Mouse (Mus musculus): Measurements from ENCODE around the gene Zfp277. TPM values are rescaled to one million over a fixed set of nuclear protein-coding genes. Genes with fewer than 3 reads are reported as not detected.

Zfp277 gene
- polyA plus RNA-seq, 1 experiment from 2014 or later: 41.8 TPM

DNA sequence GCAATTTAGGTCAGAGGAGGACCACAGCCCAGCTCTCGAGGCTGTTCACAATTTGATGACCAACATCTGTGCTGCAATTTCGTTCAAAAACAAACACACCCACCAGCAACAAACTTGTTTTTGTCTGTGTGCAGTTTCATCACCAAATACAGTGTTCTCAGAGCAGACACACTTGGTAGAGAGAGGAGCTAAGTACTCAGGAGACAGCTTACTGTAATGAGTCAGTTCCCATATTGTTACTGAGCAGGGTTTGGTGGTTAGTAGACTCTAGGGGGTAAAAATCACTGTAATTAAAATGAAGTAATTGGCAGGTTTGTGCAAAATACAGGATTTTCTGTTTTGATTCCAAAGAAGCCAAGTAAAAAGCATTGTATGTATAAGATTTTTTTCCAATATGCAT is 28.0 kb upstream of the Zfp277 start:
- no peak for TF ChIP-seq CTCF (IDR thresholded peaks at IDR 0.05; ENCODE audit: low read depth)
- no peaks in the 10 kb centered on the region for H3K36me3 ChIP-seq (ENCODE audit: insufficient read depth, low read length)
- no peak overlapping the region for H3K4me2 ChIP-seq (ENCODE audit: low read length)
- ATAC-seq (replicated peaks; ENCODE audit: low FRiP score, low read depth) (no peak), DNase-seq (ENCODE audit: low spot score) (no peak)
- H3K4me1 ChIP-seq (replicated peaks; ENCODE audit: insufficient read depth, low read length): no peaks in the 10 kb centered on the region; the same call in 1 of the 2 replicates
- H3K27ac ChIP-seq: no peak overlapping the region
- no peaks in the 10 kb centered on the region for H3K9me3 ChIP-seq (replicated peaks; ENCODE audit: low read length)
- H3K9ac ChIP-seq (ENCODE audit: low read depth, low read length): no peak overlapping the region
- H3K27me3 ChIP-seq (ENCODE audit: insufficient read depth, low read length): no peaks in the 10 kb centered on the region
- WGBS: 33% methylated on average over 2 of the region's 2 CpGs
- H3K4me3 ChIP-seq (replicated peaks; ENCODE audit: low read depth, low read length): no peak overlapping the region

DNA sequence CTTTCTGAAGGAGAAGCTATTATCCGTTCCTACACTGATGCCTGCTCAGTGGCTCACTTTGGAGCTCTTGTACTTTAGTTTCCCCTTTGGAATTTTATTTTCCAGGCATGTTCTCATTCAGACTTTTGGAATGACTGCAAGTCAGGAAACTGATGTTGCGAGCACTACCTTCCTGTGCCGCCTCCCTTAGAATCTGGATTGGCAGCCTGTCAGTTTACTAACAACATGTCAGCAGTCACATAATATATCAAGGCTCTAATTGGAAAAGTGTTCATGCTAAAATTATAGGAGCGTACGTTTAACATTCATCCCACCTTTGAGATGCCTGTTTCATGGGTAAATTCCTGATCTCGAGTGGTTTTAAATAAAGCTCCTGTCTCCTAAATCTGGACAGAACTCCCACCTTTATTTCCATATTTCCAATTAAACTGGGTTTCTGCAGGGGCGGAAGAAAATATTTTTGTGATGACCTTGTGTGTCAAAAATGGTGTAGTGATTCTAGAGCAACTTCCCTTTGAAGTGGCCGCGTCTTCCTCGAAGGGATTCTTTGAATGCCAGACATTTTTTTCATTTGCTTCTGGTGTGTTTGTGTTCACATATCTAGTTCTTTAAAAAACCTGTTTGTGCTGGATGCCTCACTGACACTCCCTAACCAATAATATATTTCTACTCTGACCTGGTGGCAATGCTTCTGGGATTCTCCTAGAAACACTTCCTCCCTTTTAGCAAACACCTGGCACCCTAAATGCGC is 26.1 kb upstream of the Zfp277 start:
- Histone ChIP-seq H3K27ac (no peak overlapping the region), H3K4me1 (replicated peaks; ENCODE audit: insufficient read depth, low read length) (no peaks in the 10 kb centered on the region), H3K4me2 (ENCODE audit: low read length) (peak overlapping the region; percentile 41), H3K9ac (ENCODE audit: low read depth, low read length) (no peak overlapping the region), H3K4me3 (replicated peaks; ENCODE audit: low read depth, low read length) (peak overlapping the region; percentile 13; the same call in 1 of the 2 replicates), H3K9me3 (replicated peaks; ENCODE audit: low read length) (no peaks in the 10 kb centered on the region), H3K27me3 (ENCODE audit: insufficient read depth, low read length) (no peaks in the 10 kb centered on the region), H3K36me3 (ENCODE audit: insufficient read depth, low read length) (no peaks in the 10 kb centered on the region)
- TF ChIP-seq CTCF (IDR thresholded peaks at IDR 0.05; ENCODE audit: low read depth): no peak
- DNase-seq (ENCODE audit: low spot score) (peak; percentile 70), ATAC-seq (replicated peaks; ENCODE audit: low FRiP score, low read depth) (no peak)
- WGBS: 40% methylated on average over 11 of the region's 11 CpGs

DNA sequence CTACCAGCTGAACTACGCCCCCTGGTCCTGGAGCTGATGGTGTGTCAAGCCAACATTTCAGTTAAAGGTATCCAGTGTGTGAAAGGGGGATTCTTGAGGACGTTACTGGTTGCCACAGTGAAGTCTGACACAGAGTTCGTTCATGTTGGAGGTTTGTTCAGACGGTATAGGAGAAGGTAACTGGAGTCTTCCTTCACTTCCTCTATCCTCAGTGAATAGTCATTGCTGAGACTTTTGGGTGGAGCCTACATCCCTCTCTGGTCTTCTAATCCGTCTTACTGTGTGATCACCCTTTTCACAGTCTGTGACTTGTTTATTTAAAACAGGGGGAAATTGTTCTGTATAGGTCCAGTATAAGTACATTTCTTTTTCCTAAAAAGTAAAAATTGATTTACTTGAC is 23.3 kb upstream of the Zfp277 start:
- Histone ChIP-seq H3K4me2 (ENCODE audit: low read length) (no peak overlapping the region), H3K27me3 (ENCODE audit: insufficient read depth, low read length) (no peaks in the 10 kb centered on the region), H3K9ac (ENCODE audit: low read depth, low read length) (no peak overlapping the region), H3K4me1 (replicated peaks; ENCODE audit: insufficient read depth, low read length) (no peaks in the 10 kb centered on the region), H3K4me3 (replicated peaks; ENCODE audit: low read depth, low read length) (no peak overlapping the region), H3K36me3 (ENCODE audit: insufficient read depth, low read length) (no peaks in the 10 kb centered on the region), H3K27ac (no peak overlapping the region), H3K9me3 (replicated peaks; ENCODE audit: low read length) (no peaks in the 10 kb centered on the region)
- DNase-seq (ENCODE audit: low spot score): no peak
- 82% methylated on average over 5 of the region's 5 CpGs for WGBS
- TF ChIP-seq CTCF (IDR thresholded peaks at IDR 0.05; ENCODE audit: low read depth): no peak
- ATAC-seq (replicated peaks; ENCODE audit: low FRiP score, low read depth): no peak

DNA sequence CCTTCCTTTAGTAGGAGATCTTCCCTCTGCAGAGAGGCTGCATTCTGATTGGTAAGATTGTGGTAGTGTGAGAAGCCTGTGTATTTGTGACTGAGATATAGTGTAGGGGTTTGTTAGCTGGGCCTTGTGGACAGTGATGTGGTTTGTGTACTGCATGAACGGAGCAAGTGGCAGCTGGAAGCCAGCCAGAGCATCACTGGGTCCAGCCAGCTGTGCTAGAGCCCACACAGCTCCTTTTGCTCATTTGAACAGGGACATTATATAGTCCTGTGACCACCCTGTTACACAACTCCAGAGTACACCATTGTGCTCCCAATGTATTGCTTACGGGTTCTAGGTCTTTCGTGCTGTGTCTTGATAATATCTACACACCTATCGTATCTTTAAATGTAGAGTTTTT is 22.5 kb upstream of the Zfp277 start:
- ATAC-seq (replicated peaks; ENCODE audit: low FRiP score, low read depth): no peak
- no peak overlapping the region for H3K4me2 ChIP-seq (ENCODE audit: low read length)
- 82% methylated on average over 4 of the region's 4 CpGs for WGBS
- H3K4me1 ChIP-seq (replicated peaks; ENCODE audit: insufficient read depth, low read length): no peaks in the 10 kb centered on the region
- no peak for TF ChIP-seq CTCF (IDR thresholded peaks at IDR 0.05; ENCODE audit: low read depth)
- DNase-seq (ENCODE audit: low spot score): no peak
- H3K27me3 ChIP-seq (ENCODE audit: insufficient read depth, low read length): no peaks in the 10 kb centered on the region
- H3K9ac ChIP-seq (ENCODE audit: low read depth, low read length): no peak overlapping the region
- H3K36me3 ChIP-seq (ENCODE audit: insufficient read depth, low read length): no peaks in the 10 kb centered on the region
- H3K4me3 ChIP-seq (replicated peaks; ENCODE audit: low read depth, low read length): no peak overlapping the region
- H3K9me3 ChIP-seq (replicated peaks; ENCODE audit: low read length): no peaks in the 10 kb centered on the region
- no peak overlapping the region for H3K27ac ChIP-seq

DNA sequence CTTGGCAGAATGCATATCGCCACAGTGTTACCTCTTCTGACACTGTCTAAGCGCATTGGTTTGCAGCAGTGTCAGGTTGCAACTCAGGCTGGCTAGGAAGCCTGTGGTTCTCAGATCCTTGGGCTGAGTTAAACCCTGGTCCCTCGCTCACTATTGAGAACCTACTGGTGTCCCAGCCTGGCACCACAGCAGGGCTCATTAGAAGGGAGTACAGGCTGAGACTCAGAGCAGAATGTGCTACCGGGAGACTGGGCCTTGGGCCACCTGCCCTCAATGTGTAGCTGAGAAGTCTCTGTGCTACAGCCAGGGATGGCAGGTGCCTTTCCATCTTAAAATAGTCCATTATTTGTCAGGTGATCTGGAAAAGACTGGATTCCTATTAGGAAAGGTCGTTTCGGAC is 18.6 kb upstream of the Zfp277 start:
- DNase-seq (ENCODE audit: low spot score) (no peak), ATAC-seq (replicated peaks; ENCODE audit: low FRiP score, low read depth) (no peak)
- no peaks in the 10 kb centered on the region for H3K27me3 ChIP-seq (ENCODE audit: insufficient read depth, low read length)
- H3K27ac ChIP-seq: no peak overlapping the region
- H3K36me3 ChIP-seq (ENCODE audit: insufficient read depth, low read length): no peaks in the 10 kb centered on the region
- H3K9me3 ChIP-seq (replicated peaks; ENCODE audit: low read length): no peaks in the 10 kb centered on the region
- H3K9ac ChIP-seq (ENCODE audit: low read depth, low read length): no peak overlapping the region
- H3K4me2 ChIP-seq (ENCODE audit: low read length): no peak overlapping the region
- no peaks in the 10 kb centered on the region for H3K4me1 ChIP-seq (replicated peaks; ENCODE audit: insufficient read depth, low read length)
- WGBS: 43% methylated on average over 6 of the region's 6 CpGs
- no peak for TF ChIP-seq CTCF (IDR thresholded peaks at IDR 0.05; ENCODE audit: low read depth)
- no peak overlapping the region for H3K4me3 ChIP-seq (replicated peaks; ENCODE audit: low read depth, low read length)

DNA sequence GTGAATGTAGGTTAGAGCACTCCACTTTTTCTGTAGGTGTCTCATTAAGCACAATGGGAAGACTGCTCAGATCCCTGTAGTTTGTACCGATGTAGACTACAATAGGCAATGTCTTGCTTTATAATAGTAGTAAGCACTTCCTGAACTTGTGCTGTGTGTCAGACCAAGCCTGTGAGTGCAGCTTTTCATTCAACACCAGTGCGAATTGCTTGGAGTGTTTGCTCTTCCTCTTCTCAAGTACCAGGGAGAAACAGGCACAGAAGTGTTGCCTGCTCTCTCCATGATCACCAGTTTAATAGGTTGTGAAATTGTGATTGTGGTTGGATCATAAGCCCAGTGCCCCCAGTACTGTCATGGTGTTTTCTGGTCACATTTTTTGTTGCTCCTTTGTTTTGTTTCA is 18.1 kb upstream of the Zfp277 start:
- DNase-seq (ENCODE audit: low spot score) (no peak), ATAC-seq (replicated peaks; ENCODE audit: low FRiP score, low read depth) (no peak)
- 77% methylated on average over 2 of the region's 2 CpGs for WGBS
- no peaks in the 10 kb centered on the region for H3K9me3 ChIP-seq (replicated peaks; ENCODE audit: low read length)
- no peak overlapping the region for H3K4me2 ChIP-seq (ENCODE audit: low read length)
- H3K36me3 ChIP-seq (ENCODE audit: insufficient read depth, low read length): no peaks in the 10 kb centered on the region
- H3K4me3 ChIP-seq (replicated peaks; ENCODE audit: low read depth, low read length): no peak overlapping the region
- H3K9ac ChIP-seq (ENCODE audit: low read depth, low read length): no peak overlapping the region
- no peak for TF ChIP-seq CTCF (IDR thresholded peaks at IDR 0.05; ENCODE audit: low read depth)
- H3K27ac ChIP-seq: no peak overlapping the region
- H3K27me3 ChIP-seq (ENCODE audit: insufficient read depth, low read length): no peaks in the 10 kb centered on the region
- no peaks in the 10 kb centered on the region for H3K4me1 ChIP-seq (replicated peaks; ENCODE audit: insufficient read depth, low read length)

Measured in kidney, postnatal 0 days (tissue).